Mouse (Mus musculus) kidney, embryonic 14.5 days (tissue): ENCODE data around the gene Tssk1. TPM values are rescaled to one million over a fixed set of nuclear protein-coding genes. Genes with fewer than 3 reads are reported as not detected.

Source experiments
- ATAC-seq: fragments of 200-750 bp; cut with Nextera tagmentation; 2 replicates; pipeline ENCODE4 v1.8.0; 2017; ENCODE audit warnings: moderate number of reproducible peaks, mild to moderate bottlenecking, moderate TSS enrichment, moderate library complexity; ENCODE audit not compliant: low FRiP score, low TSS enrichment
- H3K27ac ChIP-seq: fragments of 300-500 bp; sonication (generic); 2 replicates; pipeline ENCODE4 v1.5.1; 2014; ENCODE audit warnings: low read depth, mild to moderate bottlenecking, low read length, moderate library complexity, mixed read lengths
- H3K27me3 ChIP-seq: fragments of 300-500 bp; sonication (generic); 2 replicates; pipeline ENCODE4 v1.6.1; 2014; ENCODE audit warnings: mild to moderate bottlenecking, low read length; ENCODE audit not compliant: control insufficient read depth, insufficient read depth
- H3K36me3 ChIP-seq: fragments of 300-500 bp; sonication (generic); 2 replicates; pipeline ENCODE4 v1.6.1; 2014; ENCODE audit warnings: low read length, mixed read lengths; ENCODE audit not compliant: control insufficient read depth, insufficient read depth
- H3K4me1 ChIP-seq: fragments of 300-500 bp; sonication (generic); 2 replicates; pipeline ENCODE4 v1.6.1; 2014; ENCODE audit warnings: low read length, mixed read lengths; ENCODE audit not compliant: control insufficient read depth, insufficient read depth
- H3K4me2 ChIP-seq: fragments of 300-500 bp; sonication (generic); replicated peaks from 2 replicates; pipeline ENCODE4 v1.6.1; 2014; ENCODE audit warnings: low read depth, mild to moderate bottlenecking, low read length
- H3K4me3 ChIP-seq: fragments of 300-500 bp; sonication (generic); 2 replicates; pipeline ENCODE4 v1.5.1; 2014; ENCODE audit warnings: mild to moderate bottlenecking, low read length
- H3K9ac ChIP-seq: fragments of 300-500 bp; sonication (generic); 2 replicates; pipeline ENCODE4 v1.6.1; 2014; ENCODE audit warnings: low read depth, mild to moderate bottlenecking, low read length, moderate library complexity
- H3K9me3 ChIP-seq: fragments of 300-500 bp; sonication (generic); 2 replicates; pipeline ENCODE4 v1.6.1; 2016; ENCODE audit warnings: low read length; ENCODE audit not compliant: control insufficient read depth
- WGBS: fragments of 180-500 bp; shearing (Covaris S2); extraction: QIAGEN DNeasy Blood & Tissue Kit; methylation state at CpG from one replicate; pipeline ENCODE4 v1.1.7; 2014; 5-methylcytosine and 5-hydroxymethylcytosine counted together
- polyA plus RNA-seq: library from polyadenylated mRNA; unstranded; fragments of >200 nt; fragmentation: Nextera tagmentation; extraction: Ambion mirVana; gene quantifications from 2 replicates; pipeline ENCODE4 v1.2.1, GENCODE M21; 2014

Tssk1 gene
- not detected in 2 replicates for polyA plus RNA-seq

- Histone ChIP-seq H3K4me1 (peaks cover 11% of the 10 kb centered on the region), H3K4me3 (no peak within 1 kb of the TSS), H3K27ac (no peak within 1 kb of the TSS), H3K27me3 (no peaks in the 10 kb centered on the region), H3K4me2 (no peak within 1 kb of the TSS), H3K36me3 (peaks cover 3% of the 10 kb centered on the region; the same call in 1 of the 2 replicates), H3K9ac (no peak within 1 kb of the TSS), H3K9me3 (no peaks in the 10 kb centered on the region)
- WGBS, result 75% methylated on average over 2 of the region's 2 CpGs
- ATAC-seq, result no peak
These were observed at the start of gene Tssk1 for GRCm38 (mm10) chr16:17893923-17894322. Gene Tssk1, plus strand, starts transcription at chr16:17894223.

- no peak overlapping the region for H3K27ac ChIP-seq
- no peak overlapping the region for H3K4me2 ChIP-seq
- no peak overlapping the region for H3K4me3 ChIP-seq
- H3K9me3 ChIP-seq, result no peaks in the 10 kb centered on the region
- no peaks in the 10 kb centered on the region for H3K4me1 ChIP-seq
- no peak for ATAC-seq
- H3K9ac ChIP-seq, result no peak overlapping the region
- H3K27me3 ChIP-seq, result no peaks in the 10 kb centered on the region
- H3K36me3 ChIP-seq, result peaks cover 89% of the 10 kb centered on the region
- 94% methylated on average over 6 of the region's 6 CpGs for WGBS
These were observed 45.6 kb upstream of the Tssk1 start for GRCm38 (mm10) chr16:17848431-17848830.

- WGBS, result 34% methylated on average over 1 of the region's 1 CpGs
These were observed 45.1 kb upstream of the Tssk1 start for GRCm38 (mm10) chr16:17848928-17849327.

GRCm38 (mm10) chr16:17849486-17849885 is 44.5 kb upstream of the Tssk1 start:
- ATAC-seq, result no peak
- WGBS, result 88% methylated on average over 6 of the region's 6 CpGs
- no peaks in the 10 kb centered on the region for H3K27me3 ChIP-seq
- H3K4me2 ChIP-seq, result no peak overlapping the region
- no peaks in the 10 kb centered on the region for H3K9me3 ChIP-seq
- no peak overlapping the region for H3K4me3 ChIP-seq
- H3K27ac ChIP-seq, result no peak overlapping the region
- H3K36me3 ChIP-seq, result peaks cover 87% of the 10 kb centered on the region
- H3K9ac ChIP-seq, result no peak overlapping the region
- H3K4me1 ChIP-seq, result no peaks in the 10 kb centered on the region

More at GRCm38 (mm10) chr16:17848928-17849327, 45.1 kb upstream of the Tssk1 start:
- no peak overlapping the region for H3K4me3 ChIP-seq
- no peak for ATAC-seq
- H3K9me3 ChIP-seq, result no peaks in the 10 kb centered on the region
- no peak overlapping the region for H3K27ac ChIP-seq
- H3K4me2 ChIP-seq, result no peak overlapping the region
- no peaks in the 10 kb centered on the region for H3K4me1 ChIP-seq
- no peaks in the 10 kb centered on the region for H3K27me3 ChIP-seq
- no peak overlapping the region for H3K9ac ChIP-seq
- peaks cover 87% of the 10 kb centered on the region for H3K36me3 ChIP-seq

GRCm38 (mm10) chr16:17851331-17851730 is 42.7 kb upstream of the Tssk1 start:
- Histone ChIP-seq H3K4me3 (no peak overlapping the region), H3K4me2 (no peak overlapping the region), H3K9ac (no peak overlapping the region), H3K9me3 (no peaks in the 10 kb centered on the region), H3K36me3 (peaks cover 79% of the 10 kb centered on the region), H3K27ac (no peak overlapping the region), H3K27me3 (no peaks in the 10 kb centered on the region), H3K4me1 (no peaks in the 10 kb centered on the region)
- WGBS, result 95% methylated on average over 5 of the region's 5 CpGs
- no peak for ATAC-seq

GRCm38 (mm10) chr16:17851860-17852259 is 42.2 kb upstream of the Tssk1 start:
- 93% methylated on average over 1 of the region's 1 CpGs for WGBS
- no peak for ATAC-seq
- no peak overlapping the region for H3K9ac ChIP-seq

GRCm38 (mm10) chr16:17853263-17853662 is 40.8 kb upstream of the Tssk1 start:
- Histone ChIP-seq H3K4me1 (no peaks in the 10 kb centered on the region), H3K9ac (no peak overlapping the region), H3K27me3 (no peaks in the 10 kb centered on the region), H3K4me3 (no peak overlapping the region), H3K4me2 (no peak overlapping the region), H3K36me3 (peaks cover 82% of the 10 kb centered on the region), H3K27ac (no peak overlapping the region), H3K9me3 (no peaks in the 10 kb centered on the region)
- no peak for ATAC-seq
- 80% methylated on average over 2 of the region's 2 CpGs for WGBS

More at GRCm38 (mm10) chr16:17851860-17852259, 42.2 kb upstream of the Tssk1 start:
- H3K27ac ChIP-seq, result no peak overlapping the region
- H3K36me3 ChIP-seq, result peaks cover 79% of the 10 kb centered on the region
- no peaks in the 10 kb centered on the region for H3K27me3 ChIP-seq
- H3K4me1 ChIP-seq, result no peaks in the 10 kb centered on the region
- H3K4me3 ChIP-seq, result no peak overlapping the region
- H3K9me3 ChIP-seq, result no peaks in the 10 kb centered on the region
- H3K4me2 ChIP-seq, result no peak overlapping the region

- H3K36me3 ChIP-seq, result peaks cover 76% of the 10 kb centered on the region
- no peak overlapping the region for H3K9ac ChIP-seq
- ATAC-seq, result no peak
- WGBS, result 93% methylated on average over 7 of the region's 7 CpGs
- H3K4me3 ChIP-seq, result no peak overlapping the region
- H3K4me2 ChIP-seq, result no peak overlapping the region
- no peaks in the 10 kb centered on the region for H3K9me3 ChIP-seq
- H3K4me1 ChIP-seq, result no peaks in the 10 kb centered on the region
- no peak overlapping the region for H3K27ac ChIP-seq
- H3K27me3 ChIP-seq, result no peaks in the 10 kb centered on the region
These were observed 36.9 kb upstream of the Tssk1 start for GRCm38 (mm10) chr16:17857157-17857556.

- H3K4me3 ChIP-seq, result no peak overlapping the region
- H3K9me3 ChIP-seq, result no peaks in the 10 kb centered on the region
- H3K36me3 ChIP-seq, result peaks cover 65% of the 10 kb centered on the region
- no peak for ATAC-seq
- no peaks in the 10 kb centered on the region for H3K27me3 ChIP-seq
- H3K9ac ChIP-seq, result no peak overlapping the region
- no peak overlapping the region for H3K4me2 ChIP-seq
- H3K4me1 ChIP-seq, result no peaks in the 10 kb centered on the region
- no peak overlapping the region for H3K27ac ChIP-seq
These were observed 35.4 kb upstream of the Tssk1 start for GRCm38 (mm10) chr16:17858592-17858991.
